Mouse (Mus musculus): Measurements from ENCODE around the gene Tm9sf4.

- peak; percentile 82 for TF ChIP-seq CTCF (IDR thresholded peaks at IDR 0.05; ENCODE audit: control insufficient read depth, insufficient read depth, insufficient read length)
- no peak for TF ChIP-seq MYOG (IDR thresholded peaks at IDR 0.05; ENCODE audit: control insufficient read depth, extremely low read depth, insufficient read length)
- TF ChIP-seq USF1 (IDR thresholded peaks at IDR 0.05; ENCODE audit: low read depth) = no peak
Observed at GRCm38 (mm10) chr2:153147715-153148114, 13.4 kb upstream of the Tm9sf4 start.
